Mouse (Mus musculus): Measurements from ENCODE around the gene Hist1h2bb.

Hist1h2bb gene

GRCm38 (mm10) chr13:23728472-23729191 lies 17.9 kb upstream of the Hist1h2bb start:
- WGBS: 81% methylated on average over 18 of the region's 18 CpGs

- WGBS: 85% methylated on average over 9 of the region's 9 CpGs
These were observed 17.4 kb upstream of the Hist1h2bb start for GRCm38 (mm10) chr13:23729192-23729525.

- 93% methylated on average over 5 of the region's 5 CpGs for WGBS
These were observed 16.8 kb upstream of the Hist1h2bb start for GRCm38 (mm10) chr13:23729706-23730105.

GRCm38 (mm10) chr13:23730479-23730878 lies 16.1 kb upstream of the Hist1h2bb start:
- WGBS: 55% methylated on average over 8 of the region's 8 CpGs

- WGBS: 21% methylated on average over 8 of the region's 8 CpGs
These were observed 14.3 kb upstream of the Hist1h2bb start for GRCm38 (mm10) chr13:23732156-23732804.

GRCm38 (mm10) chr13:23737091-23737490 lies 9.4 kb upstream of the Hist1h2bb start:
- WGBS: 90% methylated on average over 5 of the region's 5 CpGs

- WGBS: 23% methylated on average over 4 of the region's 4 CpGs
These were observed 8.5 kb upstream of the Hist1h2bb start for GRCm38 (mm10) chr13:23738041-23738440.

- WGBS: under 1% methylated on average over 38 of the region's 38 CpGs
These were observed 7.9 kb upstream of the Hist1h2bb start, which contains the start of gene Hist1h1c for GRCm38 (mm10) chr13:23738677-23739068. TSS of gene Hist1h1c (plus strand) at chr13:23738808.

- under 1% methylated on average over 39 of the region's 39 CpGs for WGBS
These were observed 7.2 kb upstream of the Hist1h2bb start for GRCm38 (mm10) chr13:23739069-23739921.

- WGBS: under 1% methylated on average over 14 of the region's 14 CpGs
These were observed 6.6 kb upstream of the Hist1h2bb start for GRCm38 (mm10) chr13:23739922-23740252.

- 28% methylated on average over 13 of the region's 13 CpGs for WGBS
These were observed 6.2 kb upstream of the Hist1h2bb start for GRCm38 (mm10) chr13:23740256-23740840.

GRCm38 (mm10) chr13:23740910-23741309 lies 5.6 kb upstream of the Hist1h2bb start:
- WGBS: 70% methylated on average over 5 of the region's 5 CpGs

- 79% methylated on average over 5 of the region's 5 CpGs for WGBS
These were observed 3.3 kb upstream of the Hist1h2bb start for GRCm38 (mm10) chr13:23743215-23743614.

GRCm38 (mm10) chr13:23743963-23744362 lies 2.6 kb upstream of the Hist1h2bb start:
- WGBS: 56% methylated on average over 4 of the region's 4 CpGs

- 11% methylated on average over 16 of the region's 36 CpGs for WGBS
These were observed 1.8 kb upstream of the Hist1h2bb start for GRCm38 (mm10) chr13:23744421-23745380.

GRCm38 (mm10) chr13:23745381-23746161 lies 963 bp upstream of the Hist1h2bb start, which contains the start of gene Hist1h3c:
TSS of gene Hist1h3c (minus strand) at chr13:23745602.
- under 1% methylated on average over 26 of the region's 28 CpGs for WGBS

- WGBS: 6% methylated on average over 13 of the region's 13 CpGs
These were observed 752 bp downstream of the Hist1h2bb start for GRCm38 (mm10) chr13:23747081-23747891.

- 8% methylated on average over 4 of the region's 4 CpGs for WGBS
These were observed 1.4 kb downstream of the Hist1h2bb start for GRCm38 (mm10) chr13:23747892-23748288.

- WGBS: 93% methylated on average over 5 of the region's 5 CpGs
These were observed 3.1 kb downstream of the Hist1h2bb start for GRCm38 (mm10) chr13:23749563-23750121.
